In genomic region chr16:32419517-32420483, GRCm38 (mm10) we compare ENCODE assay signal across 8 mouse cellular contexts. TPM values are rescaled to one million over a fixed set of nuclear protein-coding genes. Genes with fewer than 3 reads are reported as not detected.
DNase-seq lines count a peak whose midpoint lies in the region; ATAC-seq and TF ChIP-seq lines count a peak whose summit lies in the region.

TSS of gene Tctex1d2 (plus strand) at chr16:32419702.

- no peak for TF ChIP-seq EP300 in CH12.LX (IDR thresholded peaks at IDR 0.05; ENCODE audit: low read length)

- H3K27me3 ChIP-seq in CH12.LX (replicated peaks) = no peaks in the 10 kb centered on the region
- H3K27me3 ChIP-seq in forebrain, embryonic 11.5 days (ENCODE audit: control insufficient read depth, insufficient read depth, low read length) = no peaks in the 10 kb centered on the region
- no peaks in the 10 kb centered on the region for H3K27me3 ChIP-seq in heart, embryonic 16.5 days (ENCODE audit: control insufficient read depth, insufficient read depth, low read length)
- H3K27me3 ChIP-seq in liver, embryonic 15.5 days = no peaks in the 10 kb centered on the region
- H3K27me3 ChIP-seq in neural tube, embryonic 12.5 days (replicated peaks) = no peaks in the 10 kb centered on the region

- TF ChIP-seq CTCF in CH12.LX (conservative IDR thresholded peaks at IDR 0.05 in 1 of 2, IDR thresholded peaks at IDR 0.05 in 1 of 2; ENCODE audit: low read depth in 2 of 2, low read length in 2 of 2) = no peak

- dilution Hi-C loops in CH12.LX (cut with MboI; ENCODE audit: extremely low pct_ligation_motif_present, extremely low pct_unique_long_range_greater_than_20kb, low sequenced_read_pairs) = no loop called here

- H3K4me1 ChIP-seq in CH12.LX (ENCODE audit: control insufficient read depth in 1 of 2, insufficient read depth in 2 of 2) = peaks cover 0 to 6% of the 10 kb centered on the region in 2 experiments; a peak in 1 of 4 replicates
- H3K4me1 ChIP-seq in forebrain, embryonic 11.5 days (replicated peaks; ENCODE audit: control insufficient read depth, insufficient read depth, low read length) = 0 out of 2 replicates have a peak, but pooled peaks cover 3% of the 10 kb centered on the region
- peaks cover 12% of the 10 kb centered on the region for H3K4me1 ChIP-seq in heart, embryonic 16.5 days (ENCODE audit: control insufficient read depth, insufficient read depth, low read length)
- H3K4me1 ChIP-seq in liver, embryonic 15.5 days (replicated peaks) = peaks cover 22% of the 10 kb centered on the region
- 0 out of 2 replicates have a peak, but pooled peaks cover 6% of the 10 kb centered on the region for H3K4me1 ChIP-seq in neural tube, embryonic 12.5 days

- no peak for DNase-seq in CH12.LX (ENCODE audit: extremely low read depth)
- peak; percentile 80 for DNase-seq in c-Kit-positive CD71-positive TER-119-negative erythroid progenitor cells, embryonic 14.5 days (ENCODE audit: low read depth)
- DNase-seq in forebrain, embryonic 11.5 days (ENCODE audit: low spot score) = peak; percentile 96
- DNase-seq in kidney, postnatal 36 days = peak; percentile 97
- peak; percentile 91 for DNase-seq in telencephalon, adult 2 months (ENCODE audit: low read depth, low spot score)

- no peak for TF ChIP-seq RAD21 in CH12.LX (IDR thresholded peaks at IDR 0.05; ENCODE audit: low read depth, low read length)

- peak; percentile 95 for ATAC-seq in forebrain, embryonic 11.5 days (replicated peaks; ENCODE audit: low FRiP score)
- ATAC-seq in heart, embryonic 16.5 days (replicated peaks; ENCODE audit: extremely low read depth, insufficient read depth, low FRiP score) = peak; percentile 96
- peak; percentile 82 for ATAC-seq in liver, embryonic 15.5 days (ENCODE audit: insufficient read depth)
- peak; percentile 98 for ATAC-seq in neural tube, embryonic 12.5 days (ENCODE audit: low FRiP score, low read depth)

- no peaks in the 10 kb centered on the region for H3K79me2 ChIP-seq in CH12.LX (replicated peaks; ENCODE audit: control insufficient read depth, extremely low read depth, insufficient read depth, poor library complexity, severe bottlenecking)

- H3K36me3 ChIP-seq in CH12.LX (replicated peaks in 1 of 2; ENCODE audit: control insufficient read depth in 1 of 2, insufficient read depth in 1 of 2, low read length in 1 of 2) = no peaks in the 10 kb centered on the region
- H3K36me3 ChIP-seq in forebrain, embryonic 11.5 days (ENCODE audit: control insufficient read depth, insufficient read depth, low read length) = no peaks in the 10 kb centered on the region
- no peaks in the 10 kb centered on the region for H3K36me3 ChIP-seq in heart, embryonic 16.5 days (ENCODE audit: control insufficient read depth, insufficient read depth)
- no peaks in the 10 kb centered on the region for H3K36me3 ChIP-seq in liver, embryonic 15.5 days (replicated peaks)
- no peaks in the 10 kb centered on the region for H3K36me3 ChIP-seq in neural tube, embryonic 12.5 days

- H3K4me2 ChIP-seq in CH12.LX (ENCODE audit: insufficient read depth, low read depth, poor library complexity, severe bottlenecking) = no peak within 1 kb of the TSS
- H3K4me2 ChIP-seq in forebrain, embryonic 11.5 days (ENCODE audit: low read depth, low read length, severe bottlenecking) = peak within 1 kb of the TSS; percentile 78
- H3K4me2 ChIP-seq in heart, embryonic 16.5 days (ENCODE audit: low read depth, low read length) = peak within 1 kb of the TSS; percentile 66
- peak within 1 kb of the TSS; percentile 89 for H3K4me2 ChIP-seq in liver, embryonic 15.5 days
- peak within 1 kb of the TSS; percentile 79 for H3K4me2 ChIP-seq in neural tube, embryonic 12.5 days (replicated peaks)

- in situ Hi-C loops in CH12.LX (cut with MboI; ENCODE audit: low pct_ligation_motif_present, low pct_unique_long_range_greater_than_20kb, low sequenced_read_pairs) = no loop called here

- no peak within 1 kb of the TSS for H3K9ac ChIP-seq in CH12.LX (ENCODE audit: insufficient read depth, low read depth)
- H3K9ac ChIP-seq in forebrain, embryonic 11.5 days (ENCODE audit: low read length) = peak within 1 kb of the TSS; percentile 87
- peak within 1 kb of the TSS; percentile 78 for H3K9ac ChIP-seq in heart, embryonic 16.5 days (ENCODE audit: low read length)
- H3K9ac ChIP-seq in liver, embryonic 15.5 days = peak within 1 kb of the TSS; percentile 54
- peak within 1 kb of the TSS; percentile 72 for H3K9ac ChIP-seq in neural tube, embryonic 12.5 days

- H3K27ac ChIP-seq in CH12.LX (ENCODE audit: insufficient read depth, low read depth) = no peak within 1 kb of the TSS
- peak within 1 kb of the TSS; percentile 85 for H3K27ac ChIP-seq in forebrain, embryonic 11.5 days (ENCODE audit: low read depth, low read length)
- H3K27ac ChIP-seq in heart, embryonic 16.5 days (ENCODE audit: low read length) = peak within 1 kb of the TSS; percentile 86
- H3K27ac ChIP-seq in liver, embryonic 15.5 days (replicated peaks) = peak within 1 kb of the TSS; percentile 64
- H3K27ac ChIP-seq in neural tube, embryonic 12.5 days = peak within 1 kb of the TSS; percentile 72; the same call in 1 of the 2 replicates

- peaks cover 3% of the 10 kb centered on the region for H3K9me3 ChIP-seq in CH12.LX (replicated peaks; ENCODE audit: low read length)
- no peaks in the 10 kb centered on the region for H3K9me3 ChIP-seq in forebrain, embryonic 11.5 days (ENCODE audit: control insufficient read depth, low read length)
- H3K9me3 ChIP-seq in heart, embryonic 16.5 days (replicated peaks; ENCODE audit: control insufficient read depth, low read length) = no peaks in the 10 kb centered on the region
- H3K9me3 ChIP-seq in liver, embryonic 15.5 days (replicated peaks) = no peaks in the 10 kb centered on the region
- H3K9me3 ChIP-seq in neural tube, embryonic 12.5 days = no peaks in the 10 kb centered on the region

- WGBS in forebrain, embryonic 11.5 days = 1% methylated on average over 45 of the region's 45 CpGs
- WGBS in heart, embryonic 16.5 days = 2% methylated on average over 45 of the region's 45 CpGs
- WGBS in liver, embryonic 15.5 days (ENCODE audit: insufficient replicate concordance) = 4% methylated on average over 45 of the region's 45 CpGs
- WGBS in neural tube, embryonic 12.5 days = 2% methylated on average over 45 of the region's 45 CpGs

- no peak for TF ChIP-seq POLR2A in CH12.LX (IDR thresholded peaks at IDR 0.05; ENCODE audit: low read depth, low read length)

- H3K4me3 ChIP-seq in CH12.LX (replicated peaks in 1 of 3; ENCODE audit: low read depth in 2 of 3, low read length in 2 of 3, poor library complexity in 1 of 3) = no peak within 1 kb of the TSS
- H3K4me3 ChIP-seq in forebrain, embryonic 11.5 days (ENCODE audit: low read depth, low read length) = peak within 1 kb of the TSS; percentile 69
- H3K4me3 ChIP-seq in heart, embryonic 16.5 days (ENCODE audit: low read length) = peak within 1 kb of the TSS; percentile 76
- H3K4me3 ChIP-seq in liver, embryonic 15.5 days (replicated peaks) = peak within 1 kb of the TSS; percentile 65
- peak within 1 kb of the TSS; percentile 70 for H3K4me3 ChIP-seq in neural tube, embryonic 12.5 days

TF ChIP-seq in CH12.LX, 34 proteins besides CTCF, POLR2A, EP300 and RAD21:
- TF ChIP-seq NRF1 (IDR thresholded peaks at IDR 0.05; ENCODE audit: low read depth, low read length) = peak; percentile 44; the same call in 1 of the 2 replicates
- TF ChIP-seq E2F4 (IDR thresholded peaks at IDR 0.05; ENCODE audit: insufficient replicate concordance, low read depth, low read length) = no peak

RNA-seq across cellular contexts. Expression of gene Tctex1d2, which starts in this region (rescaled TPM):
- not detected in 2 replicates for total RNA-seq in CH12.LX (2012; rRNA removed)
- not detected in 2 replicates for total RNA-seq in CH12.LX (2014; rRNA removed)
- not detected in 2 replicates for polyA plus RNA-seq in CH12.LX (2012; ENCODE audit: insufficient read length, low read depth)
- 33.1 and 36.1 TPM in 2 replicates for polyA plus RNA-seq in forebrain, embryonic 11.5 days (2014; fragmentation: Nextera tagmentation; extraction: Ambion mirVana)
- polyA plus RNA-seq in heart, embryonic 16.5 days (2015; fragmentation: Nextera tagmentation; extraction: Ambion mirVana) = 21.3 and 22.8 TPM in 2 replicates
- polyA plus RNA-seq in liver, embryonic 15.5 days (2015; fragmentation: Nextera tagmentation; extraction: Ambion mirVana) = 4.6 and 5.0 TPM in 2 replicates
- polyA plus RNA-seq in neural tube, embryonic 12.5 days (2016; fragmentation: Nextera tagmentation; extraction: Ambion mirVana) = 29.5 and 29.9 TPM in 2 replicates

Comparison
In these comparisons a context has a peak if more than half of its experiments do, and no peak if none do; other contexts are left out.
1. H3K4me3 ChIP-seq: peak in forebrain, embryonic 11.5 days (single experiment), heart, embryonic 16.5 days (single experiment), liver, embryonic 15.5 days (single experiment) and neural tube, embryonic 12.5 days (single experiment); none in CH12.LX (0 of 3).
2. Peak in every context shown above with its lines, with median percentiles within 50 percentile points of each other: ATAC-seq.